Mouse (Mus musculus): ENCODE data around the gene Dnase2a.
A peak's percentile ranks its signal among the peaks of the same experiment; 100 is the strongest.

Dnase2a gene

DNA sequence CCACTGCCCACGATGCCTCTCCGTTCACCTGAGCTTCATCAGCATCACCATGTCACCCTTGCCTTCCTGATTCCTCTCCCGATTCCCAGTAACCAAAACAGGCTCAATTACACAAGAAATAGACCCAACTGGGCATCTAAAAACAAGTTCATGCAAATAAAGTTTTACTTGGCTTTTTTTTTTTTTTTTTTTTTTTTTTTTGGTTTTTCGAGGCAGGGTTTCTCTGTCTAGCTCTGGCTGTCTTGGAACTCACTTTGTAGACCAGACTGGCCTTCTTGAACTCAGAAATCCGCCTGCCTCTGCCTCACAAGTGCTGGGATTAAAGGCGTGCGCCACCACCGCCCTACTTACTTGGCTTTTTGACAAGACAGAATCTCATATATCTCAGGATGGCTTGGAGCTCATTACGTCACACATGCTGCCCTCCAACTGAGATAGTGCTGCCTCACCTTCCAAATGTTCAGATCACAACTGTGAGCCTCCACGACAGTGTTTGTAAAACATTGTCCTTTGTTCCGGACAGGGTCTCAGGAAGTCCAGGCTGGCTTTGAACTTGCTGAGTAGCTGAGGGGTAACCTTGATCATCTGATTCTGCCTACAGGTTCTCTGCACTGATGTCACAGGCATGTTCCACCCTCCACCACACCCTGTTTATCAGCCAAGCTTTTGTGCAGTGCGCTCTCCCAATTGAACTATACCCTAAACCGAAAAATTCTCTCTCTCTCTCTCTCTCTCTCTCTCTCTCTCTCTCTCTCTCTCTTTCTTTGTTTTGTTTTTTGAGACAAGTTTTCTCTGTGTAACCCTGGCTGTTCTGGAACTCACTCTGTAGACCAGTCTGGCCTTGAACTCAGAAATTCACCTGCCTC, 29.5 kb downstream of the Dnase2a start:
- DNase-seq: no peak

DNA sequence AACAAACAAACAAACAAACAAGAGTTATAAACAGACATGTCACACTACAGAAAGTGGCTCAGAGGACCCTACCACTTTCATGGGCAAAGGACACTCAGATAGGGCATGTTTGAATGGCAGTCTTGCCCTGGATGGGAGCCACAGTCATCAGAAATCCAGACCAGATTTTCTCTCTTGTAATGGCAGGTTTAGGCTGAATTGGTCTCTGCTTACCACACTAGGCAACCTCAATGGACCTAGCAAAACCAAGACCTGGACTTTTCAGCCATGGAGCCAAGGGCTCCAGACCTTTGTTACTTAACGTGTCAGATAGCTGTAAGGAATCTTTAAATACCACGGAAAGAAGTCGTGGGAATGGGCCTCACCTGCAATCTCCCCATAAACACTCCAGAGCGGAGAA, 35.3 kb downstream of the Dnase2a start:
- DNase-seq: no peak

DNA sequence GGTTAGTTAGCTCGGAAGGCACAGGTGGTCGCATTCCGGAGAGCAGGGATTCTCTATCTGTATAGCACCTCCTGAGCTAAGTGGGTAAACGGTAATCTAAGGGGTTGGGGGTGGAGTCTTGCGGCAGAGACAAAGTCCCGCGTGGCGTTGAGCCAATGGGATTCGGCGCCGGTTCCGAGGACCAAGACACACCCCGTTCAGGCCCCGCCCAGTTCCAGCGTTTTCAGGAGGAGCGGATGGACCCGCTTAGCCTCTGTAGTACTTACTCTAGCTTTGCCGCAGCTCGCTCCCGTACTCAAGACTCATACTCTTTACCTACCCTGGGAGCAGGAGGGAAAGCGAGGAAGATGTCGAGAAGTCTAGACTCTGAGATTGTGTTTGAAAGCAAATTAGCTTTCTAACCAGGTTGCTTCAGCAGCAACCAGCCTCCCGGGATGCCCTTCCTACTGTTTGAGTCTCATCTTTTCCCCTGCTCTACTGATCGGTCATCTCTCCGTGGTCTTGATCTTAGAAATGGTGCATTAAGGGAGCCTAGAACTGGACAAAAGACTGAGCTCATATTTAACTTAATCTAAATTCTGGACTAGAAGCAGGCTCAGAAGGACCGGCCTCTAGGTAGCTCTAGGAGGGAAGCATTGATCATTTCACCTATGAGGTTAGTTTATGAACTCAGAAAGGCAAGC, 36.3 kb downstream of the Dnase2a start:
- DNase-seq: peak; percentile 80

DNA sequence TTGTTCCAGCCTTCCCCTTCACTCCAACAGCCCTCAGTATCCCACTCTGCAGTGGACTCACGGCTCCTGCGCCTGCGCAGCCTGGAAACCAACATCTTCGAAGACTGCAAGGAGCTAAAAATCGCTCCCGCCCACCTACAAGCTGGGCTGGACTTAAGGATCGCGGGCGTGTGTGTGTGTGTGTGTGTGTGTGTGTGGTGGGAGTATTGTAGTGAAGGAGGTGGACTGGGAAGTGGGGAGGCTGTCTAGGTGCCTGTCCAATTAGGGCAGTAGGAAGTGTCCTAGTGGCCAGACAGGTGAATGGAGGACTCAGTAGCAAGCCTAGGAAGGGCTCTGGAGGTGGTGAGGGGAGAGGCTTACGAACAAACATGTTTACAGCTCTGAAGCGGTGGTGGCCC, 36.9 kb downstream of the Dnase2a start:
- DNase-seq: no peak

DNA sequence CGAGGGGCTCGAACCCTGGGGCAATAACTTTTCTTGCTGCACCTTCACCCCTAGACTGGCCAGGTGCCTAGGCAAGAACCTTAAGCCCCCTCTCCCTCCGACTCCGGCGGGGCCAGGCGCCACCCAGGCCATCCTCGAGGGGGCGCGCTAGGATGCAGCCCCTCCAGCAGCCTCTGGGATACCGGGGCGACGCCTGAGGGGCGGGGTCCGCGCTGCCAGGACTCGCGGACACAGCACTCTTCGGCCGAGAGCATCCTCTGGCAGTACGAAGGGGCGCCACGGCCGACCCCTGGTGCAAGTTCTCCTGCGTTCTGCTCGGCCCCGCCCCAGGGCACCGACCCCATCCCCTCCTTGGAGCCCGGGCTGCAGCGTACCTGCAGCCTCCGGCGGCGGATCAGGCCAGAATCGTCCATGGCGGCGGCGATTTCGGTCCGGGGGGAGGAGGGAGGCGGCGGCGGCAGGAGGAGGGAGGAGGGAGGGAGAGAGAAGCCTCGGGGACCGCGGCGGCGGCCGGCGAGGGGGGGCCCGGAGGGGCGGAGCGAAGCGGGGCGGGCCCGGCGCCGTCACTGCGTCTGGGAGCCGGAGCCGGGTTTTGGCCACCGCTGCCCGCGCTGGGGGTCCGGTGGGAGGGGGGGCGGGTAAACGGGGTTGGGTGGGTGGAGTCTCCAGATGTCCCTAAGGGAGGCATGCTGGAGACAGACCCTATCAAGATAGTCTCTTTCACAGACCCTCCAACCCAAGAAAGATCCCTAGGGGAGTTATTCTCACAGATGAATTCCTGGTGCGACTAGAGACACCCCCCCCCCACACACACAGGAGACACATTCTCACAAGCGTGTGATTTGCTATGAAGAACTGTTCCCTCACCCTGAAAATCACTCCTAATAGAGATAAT, 37.5 kb downstream of the Dnase2a start:
- DNase-seq: peak; percentile 72

DNA sequence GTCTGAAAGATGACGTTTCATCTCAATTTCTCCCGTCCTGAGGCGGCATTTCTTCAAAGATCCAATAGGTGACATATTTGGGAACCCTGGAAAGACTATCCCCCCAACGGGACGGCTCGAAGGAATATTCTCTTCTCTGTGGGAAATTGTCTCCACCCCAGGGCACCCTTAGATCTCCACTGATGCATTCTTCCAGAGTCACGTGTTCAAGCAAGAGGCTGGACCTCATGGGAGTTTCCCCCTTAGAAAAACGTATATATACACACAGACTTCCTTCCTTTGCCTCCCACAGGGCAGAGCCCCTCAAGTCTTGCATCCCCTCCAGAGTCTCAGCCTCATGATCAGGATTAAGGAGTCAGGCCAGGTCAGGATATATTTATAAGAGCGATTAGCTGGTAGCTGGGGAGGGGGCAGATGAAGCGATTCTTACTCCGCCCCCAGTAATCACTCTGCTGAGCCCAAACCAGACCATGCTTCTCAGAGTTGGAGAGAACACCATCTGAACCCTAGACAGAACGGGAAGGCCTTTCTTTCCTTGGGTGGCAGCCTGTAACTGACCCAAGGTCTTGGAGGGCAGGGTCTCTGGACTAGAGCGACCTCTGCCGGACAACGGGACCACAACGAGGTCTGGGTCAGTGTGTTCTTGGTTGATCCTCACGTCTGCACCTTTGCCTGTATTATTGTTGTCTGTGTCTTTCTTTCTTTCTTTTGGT, 38.3 kb downstream of the Dnase2a start, which contains the start of gene Rtbdn:
TSS of gene Rtbdn (plus strand) at position 464 of the 713 bp plus-strand sequence.
- peak; percentile 69 for DNase-seq

DNA sequence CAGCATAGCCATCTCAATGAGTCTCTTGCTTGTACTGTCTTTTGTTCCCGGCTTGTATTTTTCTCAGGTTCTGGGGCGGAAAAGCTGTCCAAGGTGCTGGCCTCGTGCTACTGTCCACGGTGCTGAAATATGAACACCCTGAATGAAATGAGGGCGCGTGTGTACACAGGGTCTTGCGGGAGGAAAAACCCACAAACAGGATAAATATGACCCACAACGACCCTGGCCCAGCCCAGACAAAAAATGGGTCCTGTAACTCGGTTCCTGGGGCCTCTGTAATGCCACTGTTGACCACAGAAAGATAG, 38.8 kb downstream of the Dnase2a start:
- DNase-seq: no peak

DNA sequence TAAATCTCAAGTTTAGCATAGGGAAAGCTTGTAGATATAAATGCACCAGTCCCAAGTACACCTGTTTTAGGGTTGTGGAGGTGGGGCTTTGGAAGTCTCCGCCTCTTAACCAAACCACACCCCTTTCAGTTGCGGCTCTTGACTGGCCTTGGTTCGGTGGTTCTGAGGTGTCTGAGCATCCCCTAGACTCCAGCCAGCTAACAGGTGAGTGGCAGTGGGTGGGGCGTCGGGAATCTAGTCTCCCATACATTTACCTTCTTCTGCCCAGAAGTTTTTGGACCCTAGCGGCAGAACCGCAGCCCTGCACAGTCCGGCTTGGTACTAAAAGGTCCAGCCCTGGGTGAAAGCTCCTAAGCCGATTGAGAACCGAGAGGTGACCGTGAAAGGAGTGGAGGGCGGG, 41.4 kb downstream of the Dnase2a start:
- DNase-seq: no peak

DNA sequence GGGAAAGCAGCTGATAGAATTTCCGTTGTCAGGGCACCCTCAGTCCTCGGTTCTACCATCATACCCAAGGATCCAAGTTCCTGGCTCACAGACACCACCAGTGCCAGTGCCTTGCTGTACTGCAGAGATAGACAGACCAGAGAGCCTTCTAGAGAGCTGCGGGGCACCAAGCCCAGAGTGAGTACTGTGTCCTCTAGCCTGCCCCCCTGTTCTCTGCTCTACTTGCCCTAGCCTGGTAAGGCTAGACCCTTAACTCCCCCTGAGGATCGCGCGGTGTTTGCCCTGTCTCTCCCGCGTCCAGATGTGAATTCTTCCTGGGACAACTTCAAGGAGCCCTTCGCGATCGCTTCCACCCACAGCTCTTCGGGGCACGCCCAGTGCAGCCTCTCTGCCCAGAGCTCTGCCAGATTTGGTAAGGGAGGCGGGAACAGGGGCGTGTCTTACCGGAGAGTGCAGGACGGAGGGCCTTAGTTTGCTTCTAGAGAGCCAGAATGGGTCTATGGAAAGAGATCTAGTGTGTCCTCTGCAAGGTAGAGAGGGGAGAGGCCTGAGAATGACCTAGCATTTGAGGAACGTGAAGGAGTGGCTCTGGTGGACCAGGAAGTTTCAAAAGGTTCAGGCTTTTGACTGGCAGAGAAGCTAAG, 44.4 kb downstream of the Dnase2a start:
- no peak for DNase-seq

DNA sequence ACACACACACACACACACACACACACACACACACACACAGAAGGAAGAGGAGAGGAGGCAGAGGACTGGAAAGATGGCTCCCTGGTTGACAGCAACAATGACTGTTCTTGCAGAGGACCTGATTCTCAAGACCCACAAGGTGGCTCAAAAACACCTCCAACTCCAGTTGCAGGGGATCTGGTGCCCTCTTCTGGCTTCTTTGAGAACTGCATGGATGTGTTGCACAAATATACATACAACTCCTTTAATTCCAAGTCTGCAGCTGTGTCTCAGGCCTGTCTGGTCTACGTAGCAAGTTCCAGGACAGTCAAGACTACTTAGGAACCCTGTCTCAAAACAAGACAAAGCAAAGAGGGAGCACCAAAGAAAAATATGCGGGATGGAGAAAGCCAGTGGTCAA, 48.4 kb downstream of the Dnase2a start:
- DNase-seq: peak; percentile 73

DNA sequence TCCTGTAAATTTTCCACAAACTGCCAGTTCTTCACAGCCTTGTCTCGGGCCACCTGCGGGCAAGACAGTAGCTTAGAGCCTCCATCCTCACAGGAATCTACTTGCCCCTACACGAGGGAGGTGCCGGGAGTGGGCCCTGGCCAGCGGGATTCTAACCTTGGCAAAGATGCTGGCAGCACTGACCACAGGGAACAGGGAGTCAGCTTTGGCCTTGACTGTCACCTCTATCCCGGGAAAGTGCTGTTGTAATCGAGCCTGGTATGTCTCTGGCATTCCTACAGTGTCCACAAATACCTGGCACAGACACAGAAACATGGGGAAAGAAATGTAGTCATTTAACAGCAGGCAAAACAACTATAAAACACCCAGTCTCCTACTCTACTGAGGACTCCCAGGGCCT, 51.5 kb downstream of the Dnase2a start:
- no peak for DNase-seq

DNA sequence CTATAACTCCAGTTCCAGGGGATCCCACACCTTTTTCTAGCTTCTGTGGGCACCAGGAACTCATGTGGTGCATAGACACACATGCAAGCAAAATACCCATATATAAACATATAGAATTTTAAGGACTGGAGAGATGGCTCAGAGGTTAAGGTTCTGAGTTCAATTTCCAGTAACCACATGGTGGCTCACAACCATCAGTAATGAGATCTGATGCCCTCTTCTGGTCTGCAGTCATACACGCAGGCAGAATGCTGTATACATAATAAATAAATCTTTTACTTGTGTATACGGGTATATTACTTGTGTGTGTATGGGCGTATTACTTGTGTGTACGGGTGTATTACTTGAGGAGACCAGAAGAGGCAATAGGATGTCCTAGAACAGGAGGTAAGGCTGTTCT, 55.6 kb downstream of the Dnase2a start:
- no peak for DNase-seq

DNA sequence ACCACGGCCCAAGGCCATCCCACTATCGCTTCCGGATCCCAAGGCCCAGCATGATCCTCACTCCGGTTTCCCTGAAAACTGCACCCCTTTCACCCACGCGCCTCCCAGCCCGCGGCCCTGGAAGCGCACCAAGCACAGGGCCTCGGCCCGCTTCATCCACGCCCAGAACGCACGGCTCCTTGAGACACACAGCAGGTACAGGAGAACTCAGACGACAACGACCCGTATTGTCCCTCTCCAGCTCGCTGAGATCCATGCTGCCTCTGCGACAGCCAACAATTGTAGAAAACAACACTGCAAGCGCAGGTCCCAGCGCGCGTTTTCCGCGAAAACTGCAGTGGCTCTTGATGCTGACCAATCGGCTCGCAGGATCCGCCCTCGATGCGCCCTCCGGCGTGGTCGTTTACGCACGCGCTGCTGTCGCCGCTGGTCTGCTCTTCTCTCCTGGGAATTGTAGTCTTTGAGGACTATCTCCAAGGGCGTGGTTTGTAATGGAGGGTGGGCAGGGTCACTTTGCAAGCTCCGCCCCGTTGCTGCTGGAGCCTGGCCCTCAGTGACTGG, 57.5 kb downstream of the Dnase2a start:
- peak; percentile 91 for DNase-seq

DNA sequence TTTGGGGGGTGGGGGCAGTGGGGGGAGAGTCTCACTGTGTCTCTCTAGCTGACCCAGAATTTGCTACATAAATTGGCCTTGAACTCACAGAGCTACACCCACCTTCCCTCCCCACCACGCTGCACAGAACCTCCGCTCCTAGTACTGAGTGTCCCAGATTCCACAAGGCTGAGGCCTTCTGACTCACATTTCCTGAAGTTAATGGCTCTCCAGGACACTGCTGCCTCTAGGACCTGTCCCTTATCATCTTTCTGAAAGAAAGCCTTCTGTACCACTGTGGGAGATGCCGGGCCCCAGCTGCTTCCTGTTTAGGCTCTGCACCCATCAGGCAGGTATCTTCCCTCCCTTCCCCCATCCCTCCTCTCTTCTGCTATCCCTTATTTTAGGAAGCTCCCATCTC, 58.2 kb downstream of the Dnase2a start:
- no peak for DNase-seq

DNA sequence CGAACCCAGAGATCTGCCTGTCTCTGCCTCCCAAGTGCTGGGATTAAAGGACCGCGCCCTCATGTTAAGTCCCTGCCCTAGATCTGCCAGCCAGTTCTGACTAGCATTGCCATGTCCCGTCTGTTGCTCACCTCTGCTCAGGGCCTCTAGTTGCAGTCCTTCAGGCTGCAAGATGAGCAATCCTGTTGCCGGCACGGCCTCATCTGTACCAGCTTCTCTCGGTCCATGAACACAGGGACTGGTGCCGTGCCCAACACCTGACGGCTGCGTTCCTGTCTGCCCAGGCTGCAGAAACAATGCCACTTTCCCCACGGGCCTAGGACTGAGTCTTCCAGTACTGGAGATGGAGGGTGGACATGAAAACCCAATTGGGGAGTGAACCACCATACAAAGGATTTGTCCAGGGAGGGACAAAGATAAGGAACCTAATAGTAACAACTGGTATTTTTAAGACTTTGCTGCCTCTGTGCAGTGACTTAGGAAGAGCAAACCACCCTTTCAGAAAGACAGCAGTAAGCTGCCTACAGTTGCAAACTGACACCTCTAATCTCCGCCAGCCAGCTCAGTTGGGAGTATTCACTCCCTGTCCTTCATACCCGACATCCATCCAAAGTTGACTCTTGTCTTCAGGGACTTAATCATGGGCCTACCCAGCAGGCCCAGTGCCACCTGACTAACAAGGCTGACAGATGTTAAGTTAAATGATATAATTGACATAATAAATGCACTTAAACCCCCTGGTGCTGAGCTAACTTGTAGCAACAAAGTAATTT, 59.4 kb downstream of the Dnase2a start:
- DNase-seq: no peak

DNA sequence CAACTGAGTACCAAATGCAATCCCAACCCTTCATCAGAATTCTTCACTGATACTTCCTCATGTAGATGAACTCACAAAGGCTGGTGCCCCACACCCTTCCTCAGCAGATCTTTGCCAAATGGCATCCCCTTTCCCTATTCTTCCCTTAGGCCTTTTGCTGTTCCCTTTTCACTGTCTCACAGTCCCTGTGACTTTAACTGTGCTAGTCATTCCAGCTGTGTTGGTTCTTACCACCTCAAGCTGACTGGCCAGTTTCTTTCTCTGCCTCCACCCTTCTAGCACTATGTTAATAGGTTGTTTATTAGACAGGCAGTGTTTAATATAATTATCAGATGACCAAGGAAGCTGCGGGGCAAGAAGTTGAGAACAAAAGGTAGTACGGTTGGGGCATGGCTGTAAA, 60.3 kb downstream of the Dnase2a start:
- no peak for DNase-seq

DNA sequence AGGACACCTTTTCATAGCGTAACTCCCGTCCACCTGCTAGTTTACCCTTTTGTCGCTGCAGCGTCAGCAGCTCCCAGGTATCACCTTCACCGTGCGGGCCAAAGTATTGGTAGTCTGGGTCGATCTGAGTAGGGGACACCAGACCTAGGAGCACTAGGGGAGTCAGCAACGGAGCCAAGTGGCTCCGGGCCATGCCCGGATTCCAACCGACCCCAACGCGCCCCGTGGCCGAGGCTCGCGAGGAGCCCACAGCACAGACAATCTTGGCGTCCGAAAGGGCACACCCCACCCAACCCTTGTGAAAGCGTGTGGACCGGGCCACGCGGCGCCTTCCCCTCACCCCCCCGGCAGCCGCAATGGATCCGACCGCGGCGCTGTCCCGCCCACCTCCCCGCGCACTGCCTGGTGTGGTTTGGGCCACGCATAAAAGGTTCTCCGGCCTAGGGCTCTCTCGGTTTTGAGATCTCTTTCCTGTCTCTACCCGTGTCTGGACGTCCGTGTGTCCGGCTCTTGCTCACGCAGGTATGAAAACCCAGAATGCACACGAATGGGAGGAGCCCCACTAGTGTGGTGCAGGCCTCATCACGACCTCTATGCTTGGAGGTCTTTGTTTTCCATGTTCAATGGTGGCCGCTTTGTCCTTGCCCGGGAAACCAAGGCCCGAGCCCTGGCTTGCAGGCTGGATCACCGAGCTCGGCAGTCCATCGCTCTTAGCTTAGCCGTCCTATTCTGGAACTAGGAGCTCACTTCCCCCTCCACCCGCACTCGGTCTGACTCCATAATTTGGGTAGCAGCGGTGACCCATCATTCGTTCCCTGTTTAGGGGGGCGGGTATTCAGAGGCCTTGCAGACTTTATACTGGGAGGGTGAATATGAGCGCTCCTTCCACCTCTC, 61.1 kb downstream of the Dnase2a start, which contains the start of the genes Gm49661, Prdx2 and Rnaseh2a:
TSS of gene Gm49661 (minus strand) at position 193 of the 894 bp plus-strand sequence.
TSS of gene Prdx2 (plus strand) at position 347 of the 894 bp plus-strand sequence.
TSS of gene Rnaseh2a (minus strand) at position 527 of the 894 bp plus-strand sequence.
- peak; percentile 71 for DNase-seq

DNA sequence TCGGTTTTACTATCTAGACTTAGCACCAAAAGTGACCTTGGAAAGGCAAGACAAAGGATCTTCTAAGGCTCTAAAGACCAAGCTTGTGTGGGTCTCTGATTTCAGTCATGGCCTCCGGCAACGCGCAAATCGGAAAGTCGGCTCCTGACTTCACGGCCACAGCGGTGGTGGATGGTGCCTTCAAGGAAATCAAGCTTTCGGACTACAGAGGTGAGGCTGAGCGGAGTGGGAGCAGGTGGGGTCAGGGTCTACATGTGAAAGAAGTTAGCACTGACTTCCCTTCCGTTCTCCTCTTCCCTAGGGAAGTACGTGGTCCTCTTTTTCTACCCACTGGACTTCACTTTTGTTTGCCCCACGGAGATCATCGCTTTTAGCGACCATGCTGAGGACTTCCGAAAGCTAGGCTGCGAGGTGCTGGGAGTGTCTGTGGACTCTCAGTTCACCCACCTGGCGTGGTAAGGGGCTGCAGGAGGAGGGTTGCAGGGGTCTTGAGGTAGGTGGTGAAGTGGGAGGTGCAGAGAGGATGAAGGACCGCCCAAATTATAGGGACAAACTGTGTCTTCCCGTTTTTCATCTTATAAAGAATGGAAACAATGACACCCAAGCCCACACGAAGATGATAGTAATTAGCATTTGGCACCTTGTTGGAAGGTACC, 61.9 kb downstream of the Dnase2a start:
- DNase-seq: no peak

DNA sequence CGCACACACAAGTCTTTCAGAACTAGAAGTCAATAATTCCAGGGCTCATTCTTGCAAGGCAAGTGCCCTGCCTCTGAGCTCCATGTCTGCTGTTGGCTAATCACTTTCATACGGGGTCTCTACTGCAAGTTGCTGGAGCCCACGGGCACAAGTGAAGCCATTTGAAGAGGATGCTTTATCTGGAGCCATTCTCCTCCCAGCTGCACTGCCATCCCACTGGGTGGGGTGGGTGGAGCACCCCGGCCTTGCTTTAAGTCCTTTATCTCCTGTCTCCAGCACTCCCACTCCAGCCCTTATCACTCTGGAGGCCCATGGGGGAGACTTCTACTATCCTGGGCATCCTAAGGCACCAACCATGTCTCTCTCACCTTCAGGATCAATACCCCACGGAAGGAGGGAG, 62.6 kb downstream of the Dnase2a start:
- no peak for DNase-seq

Data from cerebellum, adult 11 months (tissue).